Mouse (Mus musculus) 416B (cell line): Measurements from ENCODE around the gene Senp2.
"Not testable (repeated sequence)": the region's sequence is repeated elsewhere in the genome, so short reads cannot be mapped to it uniquely, and the experiment has no call there.

ENCODE experiments used
- DNase-seq: peaks from one replicate; pipeline ENCODE4 v3.0.0; 2011; ENCODE audit warnings: low read depth

The Senp2 gene

DNA sequence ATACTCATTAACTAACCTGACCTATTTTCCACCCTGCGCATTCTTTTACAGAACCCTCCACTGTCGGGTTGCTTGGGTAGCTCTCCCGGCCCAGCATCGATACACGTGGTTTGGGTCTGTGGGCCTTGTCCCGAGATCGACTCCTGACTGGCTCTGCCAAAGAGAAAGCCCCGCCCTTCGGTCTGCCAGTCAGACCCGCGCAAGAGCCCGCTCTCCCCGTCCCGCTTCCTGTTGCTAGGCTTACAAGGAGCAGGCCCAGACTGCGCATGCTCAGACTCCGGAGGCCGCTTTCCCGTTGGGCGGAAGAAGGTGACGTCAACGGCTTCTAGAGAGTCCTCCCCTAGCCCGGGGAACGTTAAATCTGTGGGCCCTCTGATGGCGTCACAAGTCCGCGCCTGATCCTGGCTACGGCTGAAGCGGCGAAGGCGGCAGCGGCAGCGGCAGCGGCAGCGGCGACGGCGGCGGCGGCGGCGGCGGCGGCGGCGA lies at the start of gene Senp2:
TSS of gene Senp2 (plus strand) at position 386 of the 486 bp plus-strand sequence.
- DNase-seq = peak; percentile 100

DNA sequence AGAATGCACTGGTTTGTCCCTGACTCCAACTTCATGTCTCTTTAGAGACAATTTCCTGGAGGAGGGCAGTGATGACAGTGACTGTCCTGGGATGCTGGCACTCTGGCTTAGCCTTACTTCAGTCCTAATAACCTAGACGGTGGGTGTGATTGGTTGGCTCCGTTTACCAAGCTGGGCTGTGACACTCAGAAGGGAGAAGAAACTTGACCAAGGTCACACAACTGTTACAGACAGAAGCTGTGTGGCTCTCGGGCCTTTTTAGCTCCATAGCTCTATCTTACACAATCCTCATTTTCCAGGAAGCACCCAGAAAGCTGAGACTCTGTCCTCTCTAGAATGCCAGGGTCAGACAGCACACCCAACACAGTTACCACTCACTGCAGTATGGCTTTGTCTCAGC lies 43.7 kb upstream of the Senp2 start:
- DNase-seq = no peak

DNA sequence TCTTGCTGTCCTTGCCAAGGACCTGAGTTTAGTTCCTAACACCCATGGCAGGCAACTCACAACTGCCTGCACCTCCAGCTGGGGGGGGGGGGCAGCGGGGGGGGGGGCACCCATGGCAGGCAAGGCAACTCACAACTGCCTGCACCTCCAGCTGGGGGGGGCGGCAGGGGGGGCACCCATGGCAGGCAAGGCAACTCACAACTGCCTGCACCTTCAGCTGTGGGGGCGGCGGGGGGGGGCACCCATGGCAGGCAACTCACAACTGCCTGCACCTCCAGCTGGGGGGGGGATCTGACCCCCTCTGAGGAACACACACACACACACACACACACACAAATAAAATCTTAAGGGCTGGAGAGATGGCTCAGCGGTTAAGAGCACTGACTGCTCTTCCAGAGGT lies 39.4 kb upstream of the Senp2 start:
- no peak for DNase-seq

DNA sequence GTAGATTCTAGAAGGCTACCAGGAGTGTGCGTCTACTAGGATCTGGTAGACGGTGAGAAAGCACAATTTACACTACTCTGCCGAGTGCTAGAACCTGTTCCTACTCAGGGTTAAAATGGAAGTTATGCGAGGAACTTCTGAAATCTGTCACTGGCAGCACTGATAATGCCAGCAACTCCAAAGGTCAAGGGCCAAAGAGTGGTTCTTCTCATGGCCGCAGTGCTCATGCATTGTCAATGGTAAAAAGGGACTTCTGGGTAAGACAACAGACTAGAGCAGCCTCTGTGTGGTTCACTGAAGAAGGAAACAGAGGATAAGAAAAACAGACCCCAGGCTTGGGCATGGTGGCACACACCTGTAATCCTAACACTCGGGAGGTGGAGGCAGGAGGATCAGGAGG lies 38.7 kb upstream of the Senp2 start:
- DNase-seq = no peak

DNA sequence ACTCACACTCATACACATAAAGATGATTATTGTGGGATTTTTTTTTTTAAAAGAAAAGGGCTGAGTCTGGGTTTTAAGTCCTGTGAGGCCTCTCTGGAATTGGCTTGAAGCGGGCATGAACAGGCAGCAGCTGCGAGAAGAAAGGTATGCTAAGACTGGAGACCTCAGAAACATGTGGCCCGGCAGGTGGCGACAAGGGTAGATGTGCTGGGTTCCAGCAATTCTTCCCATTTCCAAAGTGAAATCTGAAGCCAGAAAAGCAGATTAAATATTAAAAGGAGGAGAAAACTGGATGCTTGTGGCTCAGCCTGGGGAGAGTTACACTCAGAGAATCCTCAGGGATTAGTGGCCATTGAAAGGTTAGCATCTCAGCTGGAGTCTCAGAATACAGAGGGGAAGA lies 37.8 kb upstream of the Senp2 start:
- no peak for DNase-seq

DNA sequence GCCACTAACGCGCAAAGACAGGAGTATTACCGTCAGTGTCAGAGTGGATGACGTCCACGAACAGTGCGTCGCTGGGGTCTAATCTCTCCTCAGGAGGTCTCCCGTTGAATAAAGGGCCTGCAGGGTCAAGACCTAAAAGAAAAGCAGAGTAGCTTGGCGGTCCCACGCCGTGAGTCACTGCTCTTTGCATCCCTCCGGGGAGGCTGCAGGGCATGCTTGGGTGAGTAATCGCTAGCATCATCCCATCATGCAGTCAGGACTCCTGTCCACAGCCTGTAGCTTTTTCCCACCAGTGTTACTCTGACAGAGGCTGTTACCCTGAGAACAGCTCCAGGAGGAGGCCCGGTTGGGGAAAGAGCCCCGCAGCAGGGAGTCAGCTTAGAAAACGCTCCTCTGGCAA lies 33.1 kb upstream of the Senp2 start:
- DNase-seq = no peak

DNA sequence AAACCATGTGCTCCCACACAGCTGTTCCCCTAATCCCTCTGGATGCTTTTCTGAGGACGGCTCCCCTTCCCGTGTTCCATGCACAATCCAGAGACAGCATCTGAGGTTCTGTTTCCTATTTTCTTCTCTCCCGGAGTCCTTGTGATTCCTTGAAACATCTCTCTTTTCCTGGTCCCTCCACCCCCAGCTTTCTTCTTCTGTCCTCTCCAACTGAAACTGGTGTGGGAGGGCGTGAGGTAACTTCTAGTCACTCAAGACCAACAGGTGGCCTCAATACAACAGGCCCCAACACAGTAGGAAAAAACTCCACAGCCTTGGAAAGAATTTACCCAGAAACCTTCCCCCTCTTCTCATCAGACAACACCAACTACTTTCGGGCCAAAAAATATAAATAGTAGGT lies 31.9 kb upstream of the Senp2 start:
- no peak for DNase-seq

DNA sequence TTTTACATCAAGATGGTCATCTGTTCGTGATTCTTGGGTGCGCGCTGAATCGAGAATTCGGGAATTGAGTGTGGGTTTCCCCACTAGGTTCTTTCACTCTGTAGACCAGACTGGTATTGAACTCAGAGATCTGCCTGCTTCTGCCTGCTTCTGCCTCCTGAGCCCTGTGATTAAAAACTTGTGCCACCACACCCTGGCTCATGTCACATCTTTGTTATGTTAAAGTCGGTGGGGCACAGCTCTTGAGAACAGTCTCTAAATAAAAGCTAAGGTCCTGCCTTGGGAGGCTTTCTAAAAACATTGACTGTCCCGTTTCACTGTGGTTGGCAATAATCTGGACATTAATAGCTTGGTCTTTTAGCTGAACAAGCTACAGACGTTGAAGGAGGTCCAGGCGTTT lies 26.1 kb upstream of the Senp2 start:
- DNase-seq = no peak

DNA sequence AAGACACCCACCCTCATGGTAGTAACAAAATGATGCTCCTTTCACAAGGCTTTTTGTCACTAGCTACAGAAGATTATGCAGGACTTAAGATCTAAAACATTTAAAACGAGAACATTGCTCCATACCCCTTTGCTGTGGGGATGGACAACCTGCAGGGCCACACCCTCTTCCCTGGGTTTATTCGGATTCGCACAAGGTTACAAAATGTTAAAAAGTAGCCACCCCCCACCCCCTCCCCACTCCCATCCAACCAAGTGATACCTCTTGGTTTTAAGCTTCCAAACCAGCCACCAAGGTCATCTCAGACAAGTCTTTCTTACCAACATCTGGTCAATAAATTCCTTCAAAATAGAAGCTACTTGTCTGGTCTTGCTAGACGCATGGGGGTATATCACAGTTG lies 25.7 kb upstream of the Senp2 start:
- DNase-seq = no peak

DNA sequence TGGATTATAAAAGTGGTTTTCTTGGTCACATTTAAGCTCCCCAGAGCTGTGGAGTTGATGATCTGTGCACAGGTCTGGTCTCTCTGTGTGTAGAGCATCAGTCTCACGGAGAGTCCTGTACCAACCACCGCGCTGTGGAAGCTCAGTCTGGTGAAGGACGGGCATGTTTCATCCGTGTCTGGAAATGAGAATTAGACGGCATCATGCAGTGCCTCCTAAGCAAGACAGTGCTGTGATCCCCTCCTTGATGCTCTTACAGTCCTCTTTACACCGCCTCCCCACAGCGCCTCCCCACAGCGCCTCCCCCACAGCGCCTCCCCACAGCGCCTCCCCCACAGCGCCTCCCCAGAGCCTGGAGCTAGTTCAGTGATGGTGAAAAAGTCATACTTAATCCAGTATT lies 25.2 kb upstream of the Senp2 start:
- no peak for DNase-seq

DNA sequence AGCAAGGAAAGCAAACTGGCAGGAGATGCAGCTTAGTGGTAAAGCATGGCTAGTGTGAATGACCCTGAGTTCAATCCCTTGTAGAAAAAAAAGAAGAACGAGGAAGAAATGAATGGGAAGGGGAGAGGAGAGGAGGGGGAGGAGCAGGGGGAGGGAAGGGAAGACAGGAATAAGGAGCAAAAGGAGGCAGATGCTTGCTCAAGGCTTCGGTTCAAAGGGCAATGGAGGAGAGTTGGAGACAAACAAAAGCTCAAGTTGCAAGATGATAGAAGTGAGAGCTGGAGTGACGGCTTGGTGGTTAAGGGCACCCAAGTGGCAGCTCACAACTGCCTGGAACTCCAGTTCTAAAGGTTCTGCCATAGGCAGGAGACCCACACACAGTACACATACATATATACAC lies 23.1 kb upstream of the Senp2 start:
- no peak for DNase-seq

DNA sequence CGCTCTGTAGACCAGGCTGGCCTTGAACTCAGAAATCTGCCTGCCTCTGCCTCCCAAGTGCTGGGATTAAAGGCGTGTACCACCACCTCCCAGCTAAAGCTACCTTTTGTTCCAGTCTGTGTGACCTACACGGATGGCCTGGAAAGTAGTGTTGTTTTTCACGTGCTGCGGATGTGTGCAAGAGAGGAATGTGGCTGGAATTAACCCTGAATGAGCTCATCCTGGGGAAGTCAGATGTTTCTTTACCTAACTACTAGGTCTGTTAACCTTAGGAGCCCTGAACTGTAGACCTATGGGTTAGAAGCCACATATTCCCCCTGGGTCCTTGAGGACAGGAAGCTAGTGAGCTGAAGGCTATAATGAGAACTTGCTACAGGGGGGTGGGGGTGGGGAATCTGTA lies 21.3 kb upstream of the Senp2 start:
- DNase-seq = no peak

DNA sequence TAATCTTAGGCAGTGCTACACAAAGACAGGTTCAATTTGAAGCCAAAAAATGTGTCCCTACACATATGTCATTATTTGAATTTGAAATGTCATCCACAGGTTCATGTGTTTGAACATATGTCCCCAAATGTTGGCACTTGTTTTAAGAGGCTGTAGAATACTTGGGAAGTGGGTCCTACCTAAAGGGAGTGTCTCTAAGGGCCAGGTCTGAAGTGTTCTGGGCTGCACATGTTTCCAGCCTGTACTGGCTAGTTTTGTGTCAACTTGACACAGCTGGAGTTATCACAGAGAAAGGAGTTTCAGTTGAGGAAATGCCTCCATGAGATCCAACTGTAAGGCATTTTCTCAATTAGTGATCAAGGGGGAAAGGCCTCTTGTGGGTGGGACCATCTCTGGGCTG lies 18.4 kb upstream of the Senp2 start:
- DNase-seq = not testable (repeated sequence)

DNA sequence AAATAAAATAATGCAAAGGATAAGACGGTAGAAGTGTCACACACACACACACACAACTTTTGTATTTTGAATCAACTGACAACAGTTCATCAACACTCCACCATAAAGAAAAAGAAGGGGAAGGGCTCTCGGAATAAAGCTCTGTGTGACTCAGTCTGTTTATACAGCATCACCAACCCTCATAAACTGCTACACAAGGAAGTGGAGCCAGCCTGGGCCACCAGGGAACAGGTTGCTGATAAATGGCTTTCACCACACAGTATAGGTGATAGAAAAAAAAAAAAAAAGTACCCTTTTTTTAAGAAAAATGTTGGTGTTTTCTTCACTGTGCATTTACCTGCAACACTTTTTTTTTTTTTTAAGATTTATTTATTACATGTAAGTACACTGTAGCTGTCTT lies 17.5 kb upstream of the Senp2 start:
- no peak for DNase-seq

DNA sequence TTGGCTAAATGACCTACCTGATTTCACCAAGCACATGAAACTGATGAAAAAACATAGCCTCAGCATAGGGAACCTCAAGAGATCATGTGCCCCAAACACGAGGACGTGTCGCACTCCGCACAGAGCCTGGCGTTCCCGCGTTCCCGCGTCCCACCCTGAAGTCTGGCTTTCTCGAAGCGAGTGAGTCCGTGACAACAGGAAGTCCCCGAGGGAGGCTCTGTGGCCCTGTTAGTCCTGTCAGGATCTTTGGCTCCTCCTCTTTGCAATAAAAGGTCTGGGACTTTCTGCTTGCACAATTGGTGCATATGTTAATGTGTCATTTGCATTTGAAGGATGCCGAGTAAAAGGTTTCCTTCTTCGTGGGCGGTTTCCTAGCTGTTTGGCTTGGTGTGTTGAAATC lies 14.0 kb upstream of the Senp2 start, which contains the start of gene Liph:
TSS of gene Liph (minus strand) at position 360 of the 400 bp plus-strand sequence.
- no peak for DNase-seq

DNA sequence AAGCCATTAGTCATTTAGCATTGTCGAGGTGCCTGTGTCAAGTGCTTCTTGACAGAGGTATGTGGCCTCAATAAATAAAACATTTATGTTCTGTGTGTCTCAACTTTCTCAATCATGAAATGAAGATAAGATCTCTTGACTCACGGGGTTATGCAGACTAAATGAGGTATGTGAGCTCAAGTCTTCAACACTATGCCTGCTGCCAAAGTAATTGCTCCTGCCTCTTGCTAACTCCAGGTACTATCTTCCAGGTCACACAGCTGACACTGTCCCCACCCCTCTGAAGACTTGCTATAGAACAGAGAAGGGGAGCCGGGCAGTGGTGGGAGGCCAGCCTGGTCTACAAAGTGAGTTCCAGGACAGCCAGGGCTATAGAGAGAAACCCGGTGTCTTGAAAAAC lies 12.9 kb upstream of the Senp2 start:
- DNase-seq = peak; percentile 19

DNA sequence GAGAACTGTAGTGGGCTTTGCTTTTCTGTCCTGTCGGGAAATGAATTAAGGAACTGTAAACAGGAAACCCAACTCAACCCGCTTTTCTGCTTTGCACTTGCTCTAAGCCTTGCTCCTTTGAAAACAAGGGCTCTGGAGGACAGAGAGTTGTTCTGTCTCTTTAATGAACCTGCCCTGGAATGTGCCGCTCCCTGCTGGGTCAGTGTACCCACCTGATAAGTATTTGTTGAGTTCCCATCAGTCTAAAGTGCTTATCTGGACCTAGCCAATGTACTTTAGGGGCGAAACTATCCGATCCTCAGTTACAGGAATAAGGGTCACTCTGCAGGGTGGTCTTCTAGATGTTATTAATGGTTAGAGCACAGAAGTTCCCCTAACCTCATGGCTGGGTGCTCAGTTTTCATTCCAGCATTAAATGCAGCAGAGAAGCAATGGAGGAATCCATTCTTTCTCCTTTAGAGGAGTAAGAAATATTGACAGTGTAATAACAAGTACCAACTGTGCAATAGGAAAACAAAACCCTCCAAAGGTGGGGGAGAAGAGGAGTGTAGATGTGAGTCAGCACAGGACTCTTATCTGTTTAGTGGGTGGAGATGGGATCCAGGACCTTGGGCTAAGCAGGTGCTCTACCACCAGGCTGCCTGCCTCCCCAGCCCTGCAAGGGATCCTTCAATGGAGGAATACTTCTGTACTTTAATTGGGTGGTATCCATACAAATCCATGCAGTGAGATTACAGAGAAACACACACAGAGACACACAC lies 12.2 kb upstream of the Senp2 start:
- DNase-seq = no peak

DNA sequence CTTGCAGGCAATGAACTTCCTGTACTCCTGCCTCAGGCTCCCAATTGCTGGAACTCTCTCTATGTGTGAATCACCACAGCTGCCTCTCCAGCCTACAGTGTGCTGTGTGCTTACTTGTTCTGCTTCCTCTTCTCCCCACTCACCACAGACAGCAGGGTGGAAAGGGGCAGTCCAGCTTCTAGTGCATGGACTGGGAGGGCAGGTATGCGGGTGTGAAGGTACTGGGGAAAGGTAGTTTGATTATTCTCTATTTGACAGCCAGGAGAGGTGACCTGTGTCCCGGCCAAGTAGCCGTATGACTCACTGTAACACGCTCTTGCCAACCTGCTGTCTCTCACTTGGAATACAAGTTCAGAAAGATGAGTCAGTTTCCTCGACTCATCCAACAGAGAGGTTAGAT lies 11.2 kb upstream of the Senp2 start:
- DNase-seq = peak; percentile 28

DNA sequence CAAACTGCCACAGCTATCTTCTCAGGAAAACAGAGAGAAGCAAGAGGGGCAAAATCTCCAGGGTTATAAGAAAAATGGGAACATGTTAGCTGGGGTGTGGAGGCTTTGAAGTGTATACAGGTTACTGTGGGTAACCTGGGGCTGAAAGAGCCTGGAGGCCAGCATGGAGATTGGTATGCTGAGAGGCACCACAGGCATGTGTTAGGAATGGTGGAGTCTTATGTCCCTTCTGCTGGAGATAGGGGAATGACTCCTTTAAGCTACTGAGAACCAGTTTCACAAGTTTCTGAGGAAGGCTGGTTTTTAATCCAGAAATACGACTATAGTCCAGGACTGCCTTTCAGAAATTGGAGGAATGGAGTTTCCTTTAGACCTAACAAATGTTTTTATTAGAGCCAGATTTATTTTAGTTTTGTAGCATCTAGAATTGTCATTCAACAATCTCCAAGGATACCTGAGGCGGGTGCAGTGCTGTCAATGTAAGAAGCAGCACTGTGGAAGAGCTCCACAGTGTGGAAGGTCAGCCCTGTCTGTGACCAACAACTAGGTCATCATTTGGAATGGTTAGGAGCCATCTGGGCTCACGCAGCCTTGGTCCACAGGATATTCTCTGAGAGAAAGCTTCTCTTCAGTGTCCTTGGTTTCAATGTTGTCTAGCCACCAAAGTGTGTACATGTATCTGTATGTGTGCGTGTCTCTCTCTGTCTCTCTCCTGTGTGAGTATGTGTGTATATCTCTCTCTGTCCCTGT lies 9.2 kb upstream of the Senp2 start:
- no peak for DNase-seq

DNA sequence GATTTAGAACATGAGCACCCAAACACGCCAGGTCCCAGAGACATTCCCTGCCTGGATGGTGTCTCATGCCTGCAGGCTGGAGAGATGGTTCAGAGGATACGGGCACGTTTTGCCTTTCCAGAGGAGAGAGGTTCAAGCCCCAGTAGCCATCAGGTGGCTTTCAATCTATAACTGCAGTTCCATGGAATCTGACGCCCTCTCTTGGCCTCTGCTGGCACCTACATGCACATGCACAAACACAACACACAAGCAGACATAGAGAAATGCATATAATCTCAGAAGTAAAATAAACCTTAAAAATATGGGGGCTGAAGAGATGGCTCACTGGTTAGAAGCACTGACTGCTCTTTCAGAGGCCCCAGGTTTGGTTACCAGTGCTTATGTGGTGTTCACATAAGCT lies 8.1 kb upstream of the Senp2 start:
- DNase-seq = peak; percentile 11

DNA sequence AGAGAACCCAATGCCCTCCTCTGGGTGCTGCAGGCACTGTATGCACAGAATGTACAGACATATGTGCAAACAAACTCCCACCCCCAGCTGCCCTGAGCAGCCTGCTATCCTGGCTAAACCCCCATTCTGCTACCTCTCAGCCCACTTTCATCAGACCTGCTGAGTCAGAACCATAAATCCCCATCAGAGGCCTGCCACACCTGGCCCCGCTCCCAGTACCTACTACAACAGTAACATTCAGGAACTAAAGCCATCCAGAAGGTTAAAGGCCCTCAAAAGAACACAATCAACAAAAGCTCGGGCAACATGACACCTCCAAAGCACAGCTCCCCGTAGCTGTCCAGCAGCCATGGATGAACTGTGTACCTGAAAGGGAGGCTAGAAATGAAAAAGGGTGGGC lies 7.7 kb upstream of the Senp2 start:
- DNase-seq = no peak

DNA sequence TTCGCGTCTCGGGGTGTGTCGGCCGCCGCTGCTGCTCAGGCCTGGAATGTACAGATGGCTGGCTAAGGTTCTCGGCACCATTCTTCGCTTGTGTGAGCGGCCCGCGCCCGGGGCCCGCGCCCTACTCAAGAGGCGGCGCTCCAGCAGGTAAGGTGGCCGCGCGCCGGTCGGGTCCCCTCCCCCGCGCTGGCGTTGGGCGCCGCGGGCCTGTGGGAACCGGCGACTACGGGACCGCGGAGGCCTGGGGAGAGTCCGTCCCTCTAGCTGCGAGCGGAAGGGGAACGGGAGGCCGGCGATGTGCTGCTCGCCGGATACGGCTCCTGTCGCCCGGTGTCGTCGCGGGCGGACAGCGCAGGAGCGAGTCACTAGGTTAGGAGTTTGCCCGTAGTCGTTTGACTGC lies 312 bp downstream of the Senp2 start:
- DNase-seq = no peak

DNA sequence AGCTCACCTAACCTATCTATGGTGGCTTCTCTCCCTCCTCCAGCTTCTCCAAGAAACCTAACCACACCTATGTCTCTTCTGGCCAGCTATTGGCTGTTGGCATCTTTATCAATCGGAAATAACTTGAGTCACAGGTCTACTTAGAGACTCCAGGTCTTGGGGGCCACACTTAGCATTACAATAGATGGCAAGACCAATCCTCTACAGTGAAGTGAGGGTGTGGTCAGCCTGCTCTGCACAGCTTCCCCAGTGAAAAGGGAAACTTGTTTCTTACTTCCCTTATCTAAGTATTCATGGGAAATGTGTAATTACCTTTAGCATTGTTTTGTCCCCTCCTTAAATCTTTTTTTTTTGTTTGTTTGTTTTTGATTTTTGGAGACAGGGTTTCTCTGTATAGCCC lies 6.3 kb downstream of the Senp2 start:
- DNase-seq = no peak

DNA sequence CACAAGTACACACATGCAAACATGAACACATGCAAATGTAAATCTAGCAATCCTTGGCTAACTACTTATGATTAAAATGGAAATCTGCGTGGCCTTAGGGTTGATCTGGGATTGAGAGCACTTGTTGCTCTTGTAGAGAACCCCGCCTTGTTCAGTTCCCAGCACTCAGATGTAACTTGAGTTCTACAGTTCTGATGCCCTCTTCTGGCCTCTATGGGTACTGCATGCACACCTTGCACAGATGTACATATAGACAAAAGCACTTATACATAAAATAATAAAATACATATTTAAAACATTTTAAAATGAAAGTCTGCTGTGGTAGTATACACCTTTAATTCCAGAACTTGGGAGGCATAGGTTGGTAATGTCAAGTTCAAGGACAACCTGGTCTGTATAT lies 12.8 kb downstream of the Senp2 start:
- DNase-seq = peak; percentile 24
